Mouse (Mus musculus) embryonic facial prominence, embryonic 13.5 days (tissue): ENCODE results near the gene Mpped2. TPM values are rescaled to one million over a fixed set of nuclear protein-coding genes. Genes with fewer than 3 reads are reported as not detected.
A peak's percentile ranks its signal among the peaks of the same experiment; 100 is the strongest.

ENCODE experiments used
- ATAC-seq: fragments of 200-750 bp; cut with Nextera tagmentation; 2 replicates; pipeline ENCODE4 v1.8.0; 2017; ENCODE audit warnings: low read depth; ENCODE audit not compliant: insufficient number of reproducible peaks, insufficient read depth, low FRiP score, low TSS enrichment
- H3K27ac ChIP-seq: fragments of 300-500 bp; sonication (generic); 2 replicates; pipeline ENCODE4 v1.5.1; 2015; ENCODE audit warnings: moderate library complexity, mild to moderate bottlenecking, inconsistent platforms
- H3K27me3 ChIP-seq: fragments of 300-500 bp; sonication (generic); 2 replicates; pipeline ENCODE4 v1.6.1; 2015; ENCODE audit warnings: mild to moderate bottlenecking, inconsistent platforms
- H3K36me3 ChIP-seq: fragments of 300-500 bp; sonication (generic); 2 replicates; pipeline ENCODE4 v1.6.1; 2015; ENCODE audit warnings: mild to moderate bottlenecking, inconsistent platforms
- H3K4me1 ChIP-seq: fragments of 300-500 bp; sonication (generic); 2 replicates; pipeline ENCODE4 v1.6.1; 2015; ENCODE audit warnings: inconsistent platforms
- H3K4me2 ChIP-seq: fragments of 300-500 bp; sonication (generic); 2 replicates; pipeline ENCODE4 v1.6.1; 2015; ENCODE audit warnings: moderate library complexity, mild to moderate bottlenecking, inconsistent platforms
- H3K4me3 ChIP-seq: fragments of 300-500 bp; sonication (generic); 2 replicates; pipeline ENCODE4 v1.5.1; 2015; ENCODE audit warnings: mild to moderate bottlenecking, inconsistent platforms
- H3K9ac ChIP-seq: fragments of 300-500 bp; sonication (generic); 2 replicates; pipeline ENCODE4 v1.6.1; 2015; ENCODE audit warnings: mild to moderate bottlenecking, inconsistent platforms
- H3K9me3 ChIP-seq: fragments of 300-500 bp; sonication (generic); 2 replicates; pipeline ENCODE4 v1.6.1; 2016; ENCODE audit warnings: inconsistent platforms
- WGBS: fragments of 180-500 bp; shearing (Covaris S2); methylation state at CpG from one replicate; pipeline ENCODE4 v1.1.7; 2015; ENCODE audit warnings: mixed read lengths; 5-methylcytosine and 5-hydroxymethylcytosine counted together
- polyA plus RNA-seq: library from polyadenylated mRNA; unstranded; fragments of >200 nt; fragmentation: Nextera tagmentation; extraction: Ambion mirVana; gene quantifications from 2 replicates; pipeline ENCODE4 v1.2.1, GENCODE M21; 2015

Gene Mpped2
- 105 and 115 TPM in 2 replicates for polyA plus RNA-seq

- ATAC-seq = peak; percentile 77
Observed at GRCm38 (mm10) chr2:106692783-106693701, at the start of gene Mpped2. Gene Mpped2 (plus strand): TSS chr2:106693269.

GRCm38 (mm10) chr2:106644782-106645181, 48.3 kb upstream of the Mpped2 start:
- Histone ChIP-seq H3K27ac (no peak overlapping the region), H3K9me3 (no peaks in the 10 kb centered on the region), H3K4me2 (no peak overlapping the region), H3K4me1 (peaks cover 6% of the 10 kb centered on the region; the same call in 1 of the 2 replicates), H3K27me3 (no peaks in the 10 kb centered on the region), H3K36me3 (no peaks in the 10 kb centered on the region), H3K9ac (no peak overlapping the region), H3K4me3 (no peak overlapping the region)
- WGBS = 63% methylated on average over 3 of the region's 3 CpGs
- no peak for ATAC-seq

More at GRCm38 (mm10) chr2:106692783-106693701, at the start of gene Mpped2:
- peak within 1 kb of the TSS; percentile 99 for H3K27ac ChIP-seq
- no peaks in the 10 kb centered on the region for H3K9me3 ChIP-seq
- under 1% methylated on average over 48 of the region's 56 CpGs for WGBS
- peak within 1 kb of the TSS; percentile 87 for H3K4me3 ChIP-seq
- H3K27me3 ChIP-seq = no peaks in the 10 kb centered on the region
- H3K36me3 ChIP-seq = no peaks in the 10 kb centered on the region
- H3K9ac ChIP-seq = peak within 1 kb of the TSS; percentile 97
- H3K4me2 ChIP-seq = peak within 1 kb of the TSS; percentile 91
- H3K4me1 ChIP-seq = peaks cover 32% of the 10 kb centered on the region

GRCm38 (mm10) chr2:106649686-106650570, 43.1 kb upstream of the Mpped2 start:
- ATAC-seq = peak; percentile 89
- H3K4me2 ChIP-seq = peak overlapping the region; percentile 65
- H3K9me3 ChIP-seq = no peaks in the 10 kb centered on the region
- H3K4me3 ChIP-seq = peak overlapping the region; percentile 51
- 5% methylated on average over 25 of the region's 25 CpGs for WGBS
- peak overlapping the region; percentile 80 for H3K27ac ChIP-seq
- H3K36me3 ChIP-seq = no peaks in the 10 kb centered on the region
- H3K9ac ChIP-seq = peak overlapping the region; percentile 67
- peaks cover 10% of the 10 kb centered on the region; the same call in 1 of the 2 replicates for H3K4me1 ChIP-seq
- H3K27me3 ChIP-seq = no peaks in the 10 kb centered on the region

GRCm38 (mm10) chr2:106652151-106652550, 40.9 kb upstream of the Mpped2 start:
- WGBS = 71% methylated on average over 8 of the region's 8 CpGs
- H3K27me3 ChIP-seq = no peaks in the 10 kb centered on the region

GRCm38 (mm10) chr2:106652741-106653140, 40.3 kb upstream of the Mpped2 start:
- H3K27me3 ChIP-seq = no peaks in the 10 kb centered on the region
- H3K4me2 ChIP-seq = no peak overlapping the region
- H3K9ac ChIP-seq = no peak overlapping the region
- no peaks in the 10 kb centered on the region for H3K9me3 ChIP-seq
- no peak overlapping the region for H3K27ac ChIP-seq
- no peak overlapping the region for H3K4me3 ChIP-seq
- no peaks in the 10 kb centered on the region for H3K36me3 ChIP-seq
- ATAC-seq = no peak
- peaks cover 16% of the 10 kb centered on the region; the same call in 1 of the 2 replicates for H3K4me1 ChIP-seq
- WGBS = 81% methylated on average over 4 of the region's 4 CpGs

More at GRCm38 (mm10) chr2:106652151-106652550, 40.9 kb upstream of the Mpped2 start:
- no peaks in the 10 kb centered on the region for H3K36me3 ChIP-seq
- no peak overlapping the region for H3K4me3 ChIP-seq
- no peak for ATAC-seq
- peaks cover 16% of the 10 kb centered on the region; the same call in 1 of the 2 replicates for H3K4me1 ChIP-seq
- H3K9ac ChIP-seq = no peak overlapping the region
- H3K9me3 ChIP-seq = no peaks in the 10 kb centered on the region
- H3K4me2 ChIP-seq = no peak overlapping the region
- H3K27ac ChIP-seq = no peak overlapping the region

- Histone ChIP-seq H3K9me3 (no peaks in the 10 kb centered on the region), H3K4me2 (no peak overlapping the region), H3K4me3 (no peak overlapping the region), H3K36me3 (no peaks in the 10 kb centered on the region), H3K27ac (no peak overlapping the region), H3K9ac (no peak overlapping the region), H3K27me3 (no peaks in the 10 kb centered on the region), H3K4me1 (peaks cover 16% of the 10 kb centered on the region; the same call in 1 of the 2 replicates)
- ATAC-seq = no peak
- WGBS = 88% methylated on average over 4 of the region's 4 CpGs
Observed at GRCm38 (mm10) chr2:106653261-106653660, 39.8 kb upstream of the Mpped2 start.

GRCm38 (mm10) chr2:106655271-106655670, 37.8 kb upstream of the Mpped2 start:
- H3K4me3 ChIP-seq = no peak overlapping the region
- peaks cover 10% of the 10 kb centered on the region; the same call in 1 of the 2 replicates for H3K4me1 ChIP-seq
- H3K36me3 ChIP-seq = no peaks in the 10 kb centered on the region
- no peak overlapping the region for H3K4me2 ChIP-seq
- H3K27me3 ChIP-seq = no peaks in the 10 kb centered on the region
- 38% methylated on average over 4 of the region's 4 CpGs for WGBS
- H3K27ac ChIP-seq = no peak overlapping the region
- no peak overlapping the region for H3K9ac ChIP-seq
- no peaks in the 10 kb centered on the region for H3K9me3 ChIP-seq
- ATAC-seq = no peak

GRCm38 (mm10) chr2:106665271-106665670, 27.8 kb upstream of the Mpped2 start:
- Histone ChIP-seq H3K9me3 (no peaks in the 10 kb centered on the region), H3K27ac (no peak overlapping the region), H3K9ac (no peak overlapping the region), H3K36me3 (no peaks in the 10 kb centered on the region), H3K4me3 (no peak overlapping the region), H3K4me2 (peak overlapping the region; percentile 31; the same call in 1 of the 2 replicates), H3K27me3 (no peaks in the 10 kb centered on the region), H3K4me1 (peaks cover 23% of the 10 kb centered on the region)
- ATAC-seq = no peak
- 20% methylated on average over 11 of the region's 11 CpGs for WGBS

GRCm38 (mm10) chr2:106674319-106674718, 18.8 kb upstream of the Mpped2 start:
- no peak overlapping the region for H3K9ac ChIP-seq
- 56% methylated on average over 8 of the region's 8 CpGs for WGBS
- H3K9me3 ChIP-seq = no peaks in the 10 kb centered on the region
- peaks cover 18% of the 10 kb centered on the region for H3K4me1 ChIP-seq
- no peaks in the 10 kb centered on the region for H3K27me3 ChIP-seq
- no peaks in the 10 kb centered on the region for H3K36me3 ChIP-seq
- no peak overlapping the region; the same call in 1 of the 2 replicates for H3K27ac ChIP-seq
- H3K4me2 ChIP-seq = no peak overlapping the region
- H3K4me3 ChIP-seq = no peak overlapping the region
- ATAC-seq = no peak

GRCm38 (mm10) chr2:106677449-106677848, 15.6 kb upstream of the Mpped2 start:
- Histone ChIP-seq H3K4me2 (no peak overlapping the region), H3K27me3 (no peaks in the 10 kb centered on the region), H3K4me3 (no peak overlapping the region), H3K36me3 (no peaks in the 10 kb centered on the region), H3K27ac (no peak overlapping the region), H3K4me1 (peaks cover 24% of the 10 kb centered on the region), H3K9ac (no peak overlapping the region), H3K9me3 (no peaks in the 10 kb centered on the region)
- 69% methylated on average over 2 of the region's 2 CpGs for WGBS
- ATAC-seq = no peak

GRCm38 (mm10) chr2:106679720-106680455, 13.2 kb upstream of the Mpped2 start:
- no peaks in the 10 kb centered on the region for H3K9me3 ChIP-seq
- H3K4me2 ChIP-seq = no peak overlapping the region
- H3K27me3 ChIP-seq = no peaks in the 10 kb centered on the region
- no peak for ATAC-seq
- H3K9ac ChIP-seq = no peak overlapping the region
- no peaks in the 10 kb centered on the region for H3K36me3 ChIP-seq
- peaks cover 20% of the 10 kb centered on the region for H3K4me1 ChIP-seq
- H3K27ac ChIP-seq = no peak overlapping the region
- WGBS = 33% methylated on average over 5 of the region's 5 CpGs
- H3K4me3 ChIP-seq = no peak overlapping the region
